Mouse (Mus musculus): ENCODE measurements at regions not wholly inside any gene's neighbourhood (a gene's known extent, or its start where the extent isn't known, plus 50 kb on each side); places are given as distances from the start of the nearest gene placed in this dataset.

GRCm38 (mm10) chr16:56399541-56399940 is 78.1 kb upstream of the Abi3bp start:
- 92% methylated on average over 4 of the region's 4 CpGs for WGBS
- H3K27me3 ChIP-seq (ENCODE audit: control insufficient read depth, insufficient read depth, low read length): no peaks in the 10 kb centered on the region
- H3K36me3 ChIP-seq (ENCODE audit: control insufficient read depth, insufficient read depth, low read length): no peaks in the 10 kb centered on the region
- H3K4me3 ChIP-seq (ENCODE audit: low read length): no peak overlapping the region
- no peak overlapping the region for H3K9ac ChIP-seq (ENCODE audit: low read depth, low read length)
- no peaks in the 10 kb centered on the region for H3K9me3 ChIP-seq (ENCODE audit: control insufficient read depth, low read length)
- no peak for ATAC-seq (ENCODE audit: low FRiP score, low TSS enrichment)
- no peak overlapping the region for H3K27ac ChIP-seq (ENCODE audit: low read depth, low read length)
- H3K4me2 ChIP-seq (replicated peaks; ENCODE audit: low read depth, low read length): no peak overlapping the region
- H3K4me1 ChIP-seq (ENCODE audit: control insufficient read depth, insufficient read depth, low read length): 0 out of 2 replicates have a peak, but pooled peaks cover 7% of the 10 kb centered on the region

GRCm38 (mm10) chr16:56423761-56424160 is 53.9 kb upstream of the Abi3bp start:
- Histone ChIP-seq H3K9me3 (ENCODE audit: control insufficient read depth, low read length) (no peaks in the 10 kb centered on the region), H3K4me3 (ENCODE audit: low read length) (no peak overlapping the region), H3K36me3 (ENCODE audit: control insufficient read depth, insufficient read depth, low read length) (no peaks in the 10 kb centered on the region), H3K4me1 (ENCODE audit: control insufficient read depth, insufficient read depth, low read length) (no peaks in the 10 kb centered on the region), H3K9ac (ENCODE audit: low read depth, low read length) (no peak overlapping the region), H3K27ac (ENCODE audit: low read depth, low read length) (no peak overlapping the region), H3K27me3 (ENCODE audit: control insufficient read depth, insufficient read depth, low read length) (no peaks in the 10 kb centered on the region), H3K4me2 (replicated peaks; ENCODE audit: low read depth, low read length) (no peak overlapping the region)
- WGBS: 53% methylated on average over 3 of the region's 3 CpGs
- no peak for ATAC-seq (ENCODE audit: low FRiP score, low TSS enrichment)
